Mouse (Mus musculus) liver, postnatal 0 days (tissue): Measurements from ENCODE around the gene Agap3.

Experiments used
- CTCF ChIP-seq: sonication (generic); IDR thresholded peaks from 2 replicates; pipeline ENCODE4 v1.5.1; 2016; ENCODE audit warnings: antibody characterized with exemption, low read depth
- EP300 ChIP-seq: IDR thresholded peaks from 2 replicates; pipeline ENCODE4 v1.6.1; 2016; ENCODE audit warnings: antibody characterized with exemption, low read depth, mild to moderate bottlenecking

DNA sequence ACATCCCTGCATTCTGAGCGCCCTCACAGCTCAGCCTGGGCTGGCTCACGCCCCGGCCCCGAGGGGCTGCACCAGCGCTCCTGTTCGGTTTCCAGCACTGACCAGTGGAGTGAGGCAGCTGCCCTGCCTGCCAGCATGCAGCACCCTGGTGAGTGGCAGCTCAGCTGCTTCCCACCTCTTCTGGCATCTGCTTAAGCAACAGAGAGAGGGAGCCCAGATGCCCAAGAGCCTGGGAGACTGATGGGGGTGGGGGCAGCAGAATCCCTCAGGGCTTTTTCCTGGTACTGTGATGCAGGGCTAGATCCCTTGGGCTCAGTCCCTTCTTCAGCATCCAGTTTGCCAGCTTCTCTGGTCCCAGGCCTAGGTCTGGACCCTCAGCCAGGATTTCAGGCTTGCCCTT, 44.8 kb downstream of the Agap3 start:
- TF ChIP-seq CTCF (no peak), EP300 (no peak)
